In the genomic region with DNA sequence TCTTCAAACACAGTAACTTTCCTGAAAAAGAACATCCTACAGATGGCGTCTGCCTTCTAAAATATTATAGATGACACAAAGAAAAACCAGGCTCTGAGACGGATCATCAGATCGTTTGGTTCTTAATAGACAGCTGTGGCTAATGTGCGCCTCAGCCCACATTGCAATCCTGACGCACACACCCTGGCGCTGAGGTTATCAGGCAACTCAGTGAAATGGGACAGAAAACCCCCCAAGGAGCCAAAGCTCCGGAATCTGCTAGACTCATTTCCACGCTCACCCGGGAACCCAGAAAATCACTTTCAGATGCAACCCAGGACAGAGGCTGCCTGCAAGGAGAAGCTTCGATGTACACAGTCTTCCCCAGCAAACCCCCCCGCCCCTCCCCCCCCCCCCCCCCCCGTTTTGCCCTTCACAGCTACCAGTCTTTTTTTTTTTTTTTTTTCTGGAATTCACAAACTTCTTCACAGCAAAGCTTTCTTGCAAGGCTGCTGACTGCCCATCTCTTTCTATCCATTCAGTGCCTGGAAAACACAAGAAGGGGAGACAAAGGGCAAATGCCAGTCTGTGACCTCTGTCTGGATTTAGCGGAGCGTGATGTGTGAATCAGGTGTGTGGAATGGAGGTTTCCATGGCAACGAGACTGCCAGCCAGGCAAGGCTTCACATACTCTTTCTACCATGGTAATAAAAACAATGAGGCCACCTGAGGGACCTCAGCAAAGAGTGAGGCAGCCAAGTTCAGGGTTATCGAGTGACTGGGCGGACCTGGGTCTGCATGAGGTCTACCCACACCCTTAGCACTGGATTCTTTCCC, we compare ENCODE assay signal across 8 mouse cellular contexts.
DNase-seq lines count a peak whose midpoint lies in the region; ATAC-seq and TF ChIP-seq lines count a peak whose summit lies in the region.

No protein-coding gene starts in this region.

- no peak for ATAC-seq in heart, embryonic 14.5 days (ENCODE audit: insufficient number of reproducible peaks, insufficient read depth, low FRiP score, low read depth)
- peak; percentile 66 for ATAC-seq in forebrain, embryonic 15.5 days (replicated peaks)

- peak overlapping the region; percentile 16; the same call in 1 of the 2 replicates for H3K9ac ChIP-seq in heart, embryonic 14.5 days (ENCODE audit: low read length)
- no peak overlapping the region for H3K9ac ChIP-seq in heart, adult 2 months (ENCODE audit: low read depth, low read length)
- H3K9ac ChIP-seq in forebrain, embryonic 15.5 days (replicated peaks) = peak overlapping the region; percentile 26; the same call in 1 of the 2 replicates

- H3K9me3 ChIP-seq in heart, embryonic 14.5 days (ENCODE audit: control insufficient read depth, low read length) = 0 out of 2 replicates have a peak, but pooled peaks cover 3% of the 10 kb centered on the region
- no peaks in the 10 kb centered on the region for H3K9me3 ChIP-seq in forebrain, embryonic 15.5 days

- no peaks in the 10 kb centered on the region for H3K79me2 ChIP-seq in heart, adult 2 months (replicated peaks; ENCODE audit: control insufficient read depth, insufficient read depth, low read length)

- TF ChIP-seq POLR2A in heart, adult 2 months (IDR thresholded peaks at IDR 0.05; ENCODE audit: insufficient read depth, low read depth, low read length) = no peak

- H3K4me3 ChIP-seq in heart, embryonic 14.5 days (ENCODE audit: control insufficient read depth in 1 of 2, insufficient read depth in 1 of 2, low read depth in 1 of 2, low read length in 2 of 2) = no peak overlapping the region
- H3K4me3 ChIP-seq in heart, adult 2 months = no peak overlapping the region
- peak overlapping the region; percentile 23 for H3K4me3 ChIP-seq in forebrain, embryonic 15.5 days

- intact Hi-C loops in heart, adult 2 months (cut with DNase I) = no loop called here

- H3K4me1 ChIP-seq in heart, embryonic 14.5 days (ENCODE audit: control insufficient read depth in 2 of 2, insufficient read depth in 2 of 2, low read length in 2 of 2) = peaks cover 6 to 8% of the 10 kb centered on the region in 2 experiments
- H3K4me1 ChIP-seq in heart, adult 2 months (ENCODE audit: control insufficient read depth, insufficient read depth, low read length) = no peaks in the 10 kb centered on the region; the same call in 1 of the 2 replicates
- H3K4me1 ChIP-seq in forebrain, embryonic 15.5 days = peaks cover 19% of the 10 kb centered on the region

- no peaks in the 10 kb centered on the region for H3K27me3 ChIP-seq in heart, embryonic 14.5 days (ENCODE audit: control insufficient read depth, insufficient read depth, low read length)
- H3K27me3 ChIP-seq in heart, adult 2 months (ENCODE audit: control insufficient read depth, insufficient read depth, low read length) = no peaks in the 10 kb centered on the region
- no peaks in the 10 kb centered on the region for H3K27me3 ChIP-seq in forebrain, embryonic 15.5 days

- no peak for TF ChIP-seq EP300 in heart, adult 2 months (IDR thresholded peaks at IDR 0.05; ENCODE audit: insufficient read depth, low read depth, low read length)

- H3K36me3 ChIP-seq in heart, embryonic 14.5 days (ENCODE audit: control insufficient read depth, insufficient read depth, low read length) = no peaks in the 10 kb centered on the region
- no peaks in the 10 kb centered on the region for H3K36me3 ChIP-seq in heart, adult 2 months (ENCODE audit: control insufficient read depth, insufficient read depth, low read length)
- no peaks in the 10 kb centered on the region for H3K36me3 ChIP-seq in forebrain, embryonic 15.5 days

- H3K4me2 ChIP-seq in heart, embryonic 14.5 days (ENCODE audit: low read length) = peak overlapping the region; percentile 29; the same call in 1 of the 2 replicates
- peak overlapping the region; percentile 36 for H3K4me2 ChIP-seq in forebrain, embryonic 15.5 days (replicated peaks)

- 46% methylated on average over 15 of the region's 17 CpGs for WGBS in heart, embryonic 14.5 days
- WGBS in heart, adult 2 months = 68% methylated on average over 15 of the region's 17 CpGs
- WGBS in forebrain, embryonic 15.5 days = 11% methylated on average over 15 of the region's 17 CpGs

- no peak for DNase-seq in heart, adult 2 months
- peak; percentile 4 for DNase-seq in WW6 (ENCODE audit: low read depth, low spot score)
- peak; percentile 91 for DNase-seq in kidney, postnatal 14 days
- peak; percentile 75 for DNase-seq in retina, embryonic 14.5 days (ENCODE audit: low spot score)
- no peak for DNase-seq in spleen, postnatal 10 days (ENCODE audit: low spot score in 2 of 2)
- DNase-seq in thymus, adult 18-20 months = no peak

- no peak for TF ChIP-seq CTCF in heart, adult 2 months (IDR thresholded peaks at IDR 0.05)

- no peak overlapping the region for H3K27ac ChIP-seq in heart, embryonic 14.5 days (replicated peaks in 1 of 2; ENCODE audit: control insufficient read depth in 1 of 2, insufficient read depth in 1 of 2, low read depth in 2 of 2, low read length in 2 of 2)
- no peak overlapping the region for H3K27ac ChIP-seq in heart, adult 2 months
- H3K27ac ChIP-seq in forebrain, embryonic 15.5 days (replicated peaks) = peak overlapping the region; percentile 73

Comparison
In these comparisons a context has a peak if more than half of its experiments do, and no peak if none do; other contexts are left out.
1. DNase-seq: peak in WW6 (single experiment), kidney, postnatal 14 days (single experiment) and retina, embryonic 14.5 days (single experiment); none in heart, adult 2 months (0 of 2), spleen, postnatal 10 days (0 of 2) and thymus, adult 18-20 months (0 of 2).